Mouse (Mus musculus) intestine, postnatal 0 days (tissue): ENCODE data around the gene Fut2. TPM values are rescaled to one million over a fixed set of nuclear protein-coding genes. Genes with fewer than 3 reads are reported as not detected.
A peak's percentile ranks its signal among the peaks of the same experiment; 100 is the strongest.
"Not testable (repeated sequence)": the region's sequence is repeated elsewhere in the genome, so short reads cannot be mapped to it uniquely, and the experiment has no call there.

Experiments used
- ATAC-seq: fragments of 200-750 bp; cut with Nextera tagmentation; 2 replicates; pipeline ENCODE4 v1.8.0; 2017; ENCODE audit warnings: mild to moderate bottlenecking, moderate TSS enrichment, moderate library complexity
- H3K27ac ChIP-seq: fragments of 300-500 bp; sonication (generic); 2 replicates; pipeline ENCODE4 v1.5.1; 2014; ENCODE audit warnings: mild to moderate bottlenecking, low read depth, low read length, moderate library complexity
- H3K27me3 ChIP-seq: fragments of 300-500 bp; sonication (generic); replicated peaks from 2 replicates; pipeline ENCODE4 v1.6.1; 2014; ENCODE audit warnings: low read length, mixed read lengths; ENCODE audit not compliant: control insufficient read depth, insufficient read depth
- H3K36me3 ChIP-seq: fragments of 300-500 bp; sonication (generic); 2 replicates; pipeline ENCODE4 v1.6.1; 2014; ENCODE audit warnings: mild to moderate bottlenecking, moderate library complexity; ENCODE audit not compliant: control insufficient read depth, insufficient read depth
- H3K4me1 ChIP-seq: fragments of 300-500 bp; sonication (generic); replicated peaks from 2 replicates; pipeline ENCODE4 v1.6.1; 2014; ENCODE audit warnings: antibody characterized with exemption, low read length, mixed read lengths; ENCODE audit not compliant: control insufficient read depth, insufficient read depth
- H3K4me2 ChIP-seq: fragments of 300-500 bp; sonication (generic); replicated peaks from 2 replicates; pipeline ENCODE4 v1.6.1; 2014; ENCODE audit warnings: low read depth, mild to moderate bottlenecking, moderate library complexity
- H3K4me3 ChIP-seq: fragments of 300-500 bp; sonication (generic); 2 replicates; pipeline ENCODE4 v1.5.1; 2014; ENCODE audit warnings: low read depth, low read length
- H3K9ac ChIP-seq: fragments of 300-500 bp; sonication (generic); 2 replicates; pipeline ENCODE4 v1.6.1; 2014; ENCODE audit warnings: mild to moderate bottlenecking, low read depth, low read length
- H3K9me3 ChIP-seq: fragments of 300-500 bp; sonication (generic); 2 replicates; pipeline ENCODE4 v1.6.1; 2016; ENCODE audit warnings: mixed run types; ENCODE audit not compliant: control insufficient read depth
- CTCF ChIP-seq: sonication (generic); IDR thresholded peaks from 2 replicates; pipeline ENCODE4 v1.5.1; 2016; ENCODE audit warnings: low read depth, mild to moderate bottlenecking, control low read depth, antibody characterized with exemption, moderate library complexity
- WGBS: fragments of 180-500 bp; shearing (Covaris S2); extraction: QIAGEN DNeasy Blood & Tissue Kit; methylation state at CpG from one replicate; pipeline ENCODE4 v1.1.7; 2014; 5-methylcytosine and 5-hydroxymethylcytosine counted together
- polyA plus RNA-seq: library from polyadenylated mRNA; unstranded; fragments of >200 nt; fragmentation: Nextera tagmentation; extraction: Ambion mirVana; gene quantifications from 2 replicates; pipeline ENCODE4 v1.2.1, GENCODE M21; 2015

The Fut2 gene
- polyA plus RNA-seq, 1 experiment from 2014 or later = 3.6 TPM

- peak overlapping the region; percentile 1; the same call in 1 of the 2 replicates for H3K4me2 ChIP-seq
- no peak overlapping the region for H3K27ac ChIP-seq
- no peak for ATAC-seq
- H3K27me3 ChIP-seq = peaks cover 54% of the 10 kb centered on the region
- H3K9ac ChIP-seq = no peak overlapping the region
- H3K4me3 ChIP-seq = peak overlapping the region; percentile 1; the same call in 1 of the 2 replicates
- H3K36me3 ChIP-seq = no peaks in the 10 kb centered on the region
- H3K9me3 ChIP-seq = no peaks in the 10 kb centered on the region
- 36% methylated on average over 13 of the region's 13 CpGs for WGBS
- H3K4me1 ChIP-seq = no peaks in the 10 kb centered on the region
- no peak for TF ChIP-seq CTCF
These were observed 673 bp downstream of the Fut2 start for GRCm38 (mm10) chr7:45665303-45666138.

- WGBS = 92% methylated on average over 6 of the region's 6 CpGs
- H3K27me3 ChIP-seq = peaks cover 41% of the 10 kb centered on the region
- not testable (repeated sequence) for H3K36me3 ChIP-seq, ATAC-seq, H3K4me2 ChIP-seq, H3K4me1 ChIP-seq, H3K4me3 ChIP-seq, H3K9me3 ChIP-seq, H3K27ac ChIP-seq, H3K9ac ChIP-seq
These were observed 4.5 kb downstream of the Fut2 start for GRCm38 (mm10) chr7:45661702-45662101.

GRCm38 (mm10) chr7:45660746-45661478 is 5.3 kb downstream of the Fut2 start:
- ATAC-seq = no peak
- H3K4me1 ChIP-seq = no peaks in the 10 kb centered on the region
- TF ChIP-seq CTCF = no peak
- 82% methylated on average over 11 of the region's 11 CpGs for WGBS
- H3K9ac ChIP-seq = no peak overlapping the region
- H3K4me2 ChIP-seq = no peak overlapping the region
- no peak overlapping the region for H3K4me3 ChIP-seq
- no peak overlapping the region for H3K27ac ChIP-seq
- H3K27me3 ChIP-seq = peaks cover 33% of the 10 kb centered on the region
- no peaks in the 10 kb centered on the region for H3K36me3 ChIP-seq
- peaks cover 7% of the 10 kb centered on the region; the same call in 1 of the 2 replicates for H3K9me3 ChIP-seq

- Histone ChIP-seq H3K4me3 (no peak overlapping the region), H3K36me3 (no peaks in the 10 kb centered on the region), H3K27me3 (peaks cover 5% of the 10 kb centered on the region; the same call in 1 of the 2 replicates), H3K9me3 (peaks cover 7% of the 10 kb centered on the region; the same call in 1 of the 2 replicates), H3K9ac (no peak overlapping the region), H3K27ac (no peak overlapping the region), H3K4me2 (peak overlapping the region; percentile 52), H3K4me1 (no peaks in the 10 kb centered on the region)
- TF ChIP-seq CTCF = no peak
- WGBS = 25% methylated on average over 17 of the region's 17 CpGs
- ATAC-seq = peak; percentile 74
These were observed 11.7 kb downstream of the Fut2 start for GRCm38 (mm10) chr7:45654424-45655047.

GRCm38 (mm10) chr7:45650484-45650883 is 15.7 kb downstream of the Fut2 start:
- not testable (repeated sequence) for H3K9me3 ChIP-seq, H3K9ac ChIP-seq, H3K4me1 ChIP-seq, H3K27me3 ChIP-seq, ATAC-seq, H3K27ac ChIP-seq, H3K4me2 ChIP-seq, H3K36me3 ChIP-seq, H3K4me3 ChIP-seq
- WGBS = 94% methylated on average over 19 of the region's 20 CpGs

- 61% methylated on average over 8 of the region's 8 CpGs for WGBS
- Histone ChIP-seq H3K27me3 (peaks cover 10% of the 10 kb centered on the region; the same call in 1 of the 2 replicates), H3K36me3 (no peaks in the 10 kb centered on the region), H3K27ac (no peak overlapping the region), H3K9ac (no peak overlapping the region), H3K9me3 (no peaks in the 10 kb centered on the region), H3K4me1 (no peaks in the 10 kb centered on the region), H3K4me2 (no peak overlapping the region), H3K4me3 (no peak overlapping the region)
- TF ChIP-seq CTCF = no peak
- peak; percentile 22; the same call in 1 of the 2 replicates for ATAC-seq
These were observed 16.8 kb downstream of the Fut2 start for GRCm38 (mm10) chr7:45649351-45649750.
